In genomic region chr11:61590516-61591213, GRCm38 (mm10) we compare ENCODE assay signal across 10 mouse cellular contexts. TPM values are rescaled to one million over a fixed set of nuclear protein-coding genes. Genes with fewer than 3 reads are reported as not detected.
DNase-seq lines count a peak whose midpoint lies in the region; ATAC-seq and TF ChIP-seq lines count a peak whose summit lies in the region.
"Had no signal": no experiment of that assay in that cellular context is flagged by ENCODE, and none has a peak within 500 bp of the region (broad histone marks: within the 10 kb centered on the region; RNA-seq: fewer than 3 reads in every experiment).

No protein-coding gene starts in this region.

- no peaks in the 10 kb centered on the region for H3K36me3 ChIP-seq in stomach, postnatal 0 days (ENCODE audit: control insufficient read depth, insufficient read depth, low read length)
- H3K36me3 ChIP-seq: heart, embryonic 15.5 days had no signal

- no peak overlapping the region for H3K9ac ChIP-seq in stomach, postnatal 0 days (ENCODE audit: low read length)
- H3K9ac ChIP-seq: heart, embryonic 15.5 days had no signal

- TF ChIP-seq CTCF in stomach, postnatal 0 days (IDR thresholded peaks at IDR 0.05; ENCODE audit: low read depth): no peak

- no peaks in the 10 kb centered on the region for H3K27me3 ChIP-seq in stomach, postnatal 0 days (ENCODE audit: control insufficient read depth, insufficient read depth, low read length)
- H3K27me3 ChIP-seq: heart, embryonic 15.5 days had no signal

- no peaks in the 10 kb centered on the region for H3K9me3 ChIP-seq in stomach, postnatal 0 days (ENCODE audit: control insufficient read depth, low read length)
- H3K9me3 ChIP-seq: heart, embryonic 15.5 days had no signal

- no peak overlapping the region for H3K4me2 ChIP-seq in stomach, postnatal 0 days (replicated peaks; ENCODE audit: low read depth)
- H3K4me2 ChIP-seq: heart, embryonic 15.5 days had no signal

- TF ChIP-seq EP300 in stomach, postnatal 0 days (optimal IDR thresholded peaks at IDR 0.05): no peak

- H3K4me1 ChIP-seq in stomach, postnatal 0 days (replicated peaks; ENCODE audit: control insufficient read depth, insufficient read depth): no peaks in the 10 kb centered on the region
- H3K4me1 ChIP-seq: heart, embryonic 15.5 days had no signal

- WGBS in stomach, postnatal 0 days: 42% methylated on average over 7 of the region's 7 CpGs

- peak; percentile 71; the same call in 1 of the 2 replicates for ATAC-seq in stomach, postnatal 0 days (ENCODE audit: low FRiP score, low TSS enrichment)

- peak; percentile 34 to 65 for DNase-seq in cerebellum, postnatal 10 days
- no peak for DNase-seq in cerebellum, adult 11 months
- peak; percentile 55 for DNase-seq in urinary bladder, postnatal 14 days (ENCODE audit: low spot score)
- no peak for DNase-seq in urinary bladder, postnatal 4 days (ENCODE audit: low spot score in 2 of 2)
- peak; percentile 34 to 77 for DNase-seq in kidney, postnatal 25 days
- no peak for DNase-seq in stomach, postnatal 0 days (ENCODE audit: low spot score)
- no peak for DNase-seq in retina, embryonic 14.5 days (ENCODE audit: low spot score)
- DNase-seq in right cerebral cortex, postnatal 14 days: no peak
- DNase-seq: thymus, adult 18-20 months had no signal

- H3K27ac ChIP-seq in stomach, postnatal 0 days (replicated peaks): peak overlapping the region; percentile 61
- H3K27ac ChIP-seq: heart, embryonic 15.5 days had no signal

- no peak overlapping the region for H3K4me3 ChIP-seq in stomach, postnatal 0 days (ENCODE audit: low read depth, low read length)
- H3K4me3 ChIP-seq: heart, embryonic 15.5 days had no signal

RNA-seq across cellular contexts. Expression of gene Epn2, which starts 11.2 kb away (rescaled TPM):
- polyA plus RNA-seq in stomach, postnatal 0 days (2015; fragmentation: Nextera tagmentation; extraction: Ambion mirVana): 15.8 and 17.8 TPM in 2 replicates

Comparison
In these comparisons a context has a peak if more than half of its experiments do, and no peak if none do; other contexts are left out.
1. DNase-seq: peak in cerebellum, postnatal 10 days (2 of 2), urinary bladder, postnatal 14 days (single experiment) and kidney, postnatal 25 days (2 of 2); none in cerebellum, adult 11 months (single experiment), urinary bladder, postnatal 4 days (0 of 2), stomach, postnatal 0 days (single experiment), retina, embryonic 14.5 days (single experiment) and right cerebral cortex, postnatal 14 days (single experiment).